Mouse (Mus musculus) myocyte (in vitro differentiated cells): ENCODE measurements around the gene Gdf11. TPM values are rescaled to one million over a fixed set of nuclear protein-coding genes. Genes with fewer than 3 reads are reported as not detected.
A peak's percentile ranks its signal among the peaks of the same experiment; 100 is the strongest.

Experiments used
- H3K27me3 ChIP-seq: one replicate; pipeline ENCODE4 v1.6.1; 2011; ENCODE audit not compliant: control insufficient read depth, insufficient read depth, insufficient read length
- H3K36me3 ChIP-seq: one replicate; pipeline ENCODE4 v1.6.1; 2011; ENCODE audit not compliant: control insufficient read depth, insufficient read depth
- H3K4me2 ChIP-seq: one replicate; pipeline ENCODE4 v1.6.1; 2011; ENCODE audit warnings: low read depth, control low read depth
- H3K4me3 ChIP-seq: one replicate; pipeline ENCODE4 v1.5.1; 2011; ENCODE audit warnings: mild to moderate bottlenecking, control low read depth, moderate library complexity
- H3K79me2 ChIP-seq: one replicate; pipeline ENCODE4 v1.6.1; 2011; ENCODE audit not compliant: control insufficient read depth, insufficient read depth
- H3ac ChIP-seq: one replicate; pipeline ENCODE4 v1.6.1; 2011; ENCODE audit not compliant: control insufficient read depth, insufficient read length
- CEBPB ChIP-seq: IDR thresholded peaks from 2 replicates; pipeline ENCODE4 v1.6.1; 2011; ENCODE audit warnings: mild to moderate bottlenecking, moderate library complexity; ENCODE audit not compliant: poor library complexity, insufficient read depth, severe bottlenecking
- E2F4 ChIP-seq: IDR thresholded peaks from one replicate; pipeline ENCODE4 v1.6.1; 2011; ENCODE audit warnings: mild to moderate bottlenecking, control low read depth, moderate library complexity; ENCODE audit not compliant: insufficient read depth
- MAX ChIP-seq: IDR thresholded peaks from one replicate; pipeline ENCODE4 v1.6.1; 2011; ENCODE audit warnings: low read depth, mild to moderate bottlenecking, control low read depth
- MYOD1 ChIP-seq, 3 experiments: IDR thresholded peaks; one replicate each; pipeline ENCODE4 v1.6.1; 2011; ENCODE audit warnings: control low read depth in 2 of 3, low read depth in 2 of 3, mild to moderate bottlenecking in 2 of 3, moderate library complexity in 1 of 3; ENCODE audit not compliant: insufficient read length in 2 of 3, control insufficient read depth in 1 of 3
- MYOG ChIP-seq, 3 experiments: IDR thresholded peaks; one replicate each; pipeline ENCODE4 v1.6.1; 2011; ENCODE audit warnings: control low read depth in 2 of 3, low read depth in 2 of 3, mild to moderate bottlenecking in 2 of 3; ENCODE audit not compliant: insufficient read length in 2 of 3, control insufficient read depth in 1 of 3, insufficient read depth in 1 of 3
- POLR2A ChIP-seq: IDR thresholded peaks from one replicate; pipeline ENCODE4 v1.6.1; 2011; ENCODE audit warnings: low read depth, mild to moderate bottlenecking, control low read depth, moderate library complexity; ENCODE audit not compliant: insufficient read length
- POLR2AphosphoS2 ChIP-seq: IDR thresholded peaks from one replicate; pipeline ENCODE4 v1.6.1; 2011; ENCODE audit warnings: low read depth, control low read depth; ENCODE audit not compliant: insufficient read length
- REST ChIP-seq: IDR thresholded peaks from one replicate; pipeline ENCODE4 v1.6.1; 2011; ENCODE audit warnings: mild to moderate bottlenecking, control low read depth, moderate library complexity; ENCODE audit not compliant: insufficient read depth, insufficient read length
- SRF ChIP-seq: IDR thresholded peaks from one replicate; pipeline ENCODE4 v1.6.1; 2011; ENCODE audit warnings: low read depth; ENCODE audit not compliant: control insufficient read depth, insufficient read length
- TCF12 ChIP-seq: IDR thresholded peaks from one replicate; pipeline ENCODE4 v1.6.1; 2011; ENCODE audit warnings: mild to moderate bottlenecking, control low read depth; ENCODE audit not compliant: poor library complexity, insufficient read depth, severe bottlenecking
- TCF3 ChIP-seq: IDR thresholded peaks from one replicate; pipeline ENCODE4 v1.6.1; 2011; ENCODE audit warnings: low read depth, control low read depth; ENCODE audit not compliant: insufficient read length
- USF1 ChIP-seq: IDR thresholded peaks from one replicate; pipeline ENCODE4 v1.6.1; 2011; ENCODE audit warnings: low read depth, mild to moderate bottlenecking, control low read depth, moderate library complexity
- polyA plus RNA-seq: library from polyadenylated mRNA; unstranded; fragments of >200 nt; fragmentation: generic; extraction: Trizol; gene quantifications from one replicate; pipeline ENCODE4 v1.2.1, GENCODE M21; 2012; ENCODE audit warnings: missing spikeins

Gdf11 gene
- polyA plus RNA-seq, 1 experiment, result 17.9 TPM

DNA sequence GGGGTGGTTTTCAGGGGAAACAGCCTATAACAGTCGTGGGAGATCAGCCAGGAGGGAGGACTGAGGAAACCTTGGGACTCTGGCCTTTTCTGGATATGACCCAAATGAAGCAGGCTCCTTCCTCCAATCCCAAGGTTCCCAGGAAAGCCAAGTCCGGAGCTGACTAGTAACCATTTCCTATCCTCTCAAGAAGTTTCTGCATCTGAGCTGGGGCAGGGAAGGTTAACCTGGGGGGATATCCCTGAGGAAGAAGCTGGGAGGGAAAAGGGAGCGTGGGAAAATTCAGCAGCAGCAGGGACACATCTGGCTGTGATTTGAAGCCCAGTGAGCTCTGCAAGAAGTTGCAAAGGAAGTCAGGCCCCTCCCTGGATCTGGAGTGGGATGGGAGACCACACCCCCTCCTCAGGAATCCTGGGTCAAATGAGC lies 29.2 kb upstream of the Gdf11 start:
- H3K27me3 ChIP-seq, result no peaks in the 10 kb centered on the region
- peak overlapping the region; percentile 34 for H3K4me3 ChIP-seq
- peaks cover 14% of the 10 kb centered on the region for H3K79me2 ChIP-seq
- peaks cover 18% of the 10 kb centered on the region for H3K36me3 ChIP-seq
- peak overlapping the region; percentile 0 for H3ac ChIP-seq
- TF ChIP-seq SRF (no peak), REST (no peak), CEBPB (no peak), TCF12 (no peak), TCF3 (no peak), POLR2AphosphoS2 (no peak), MYOG (IDR thresholded peaks at IDR 0.05; ENCODE audit: control insufficient read depth in 1 of 3, insufficient read depth in 1 of 3, insufficient read length in 2 of 3, low read depth in 2 of 3) (no peak), MAX (no peak), MYOD1 (IDR thresholded peaks at IDR 0.05; ENCODE audit: control insufficient read depth in 1 of 3, insufficient read length in 2 of 3, low read depth in 2 of 3) (no peak), USF1 (no peak), E2F4 (no peak), POLR2A (no peak)
- H3K4me2 ChIP-seq, result peak overlapping the region; percentile 92

DNA sequence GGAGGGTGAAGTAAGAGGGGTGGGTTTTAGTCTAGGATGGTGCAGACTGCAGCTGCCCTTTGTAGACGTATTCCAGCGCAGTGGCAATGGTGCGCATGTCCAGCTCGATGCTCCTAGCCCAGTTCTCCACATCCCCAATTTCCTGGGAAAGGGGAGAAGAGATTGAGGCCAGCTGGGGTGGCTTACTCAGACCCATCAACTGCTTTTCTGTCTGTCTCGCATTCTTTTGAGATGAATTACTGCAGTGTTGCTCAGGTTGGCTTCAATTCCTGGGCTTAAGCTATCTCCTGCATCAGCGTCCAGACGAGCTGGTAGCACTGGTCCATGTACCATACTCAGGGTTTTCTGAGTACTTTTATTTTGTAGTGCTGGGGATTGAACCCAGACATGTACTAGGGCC lies 28.4 kb upstream of the Gdf11 start:
- Histone ChIP-seq H3ac (peak overlapping the region; percentile 0), H3K4me2 (peak overlapping the region; percentile 92), H3K27me3 (no peaks in the 10 kb centered on the region), H3K36me3 (peaks cover 25% of the 10 kb centered on the region), H3K79me2 (peaks cover 20% of the 10 kb centered on the region), H3K4me3 (peak overlapping the region; percentile 34)
- no peak for TF ChIP-seq REST
- peak in 1 of 3 experiments; percentile 37 for TF ChIP-seq MYOD1 (IDR thresholded peaks at IDR 0.05; ENCODE audit: control insufficient read depth in 1 of 3, insufficient read length in 2 of 3, low read depth in 2 of 3)
- TF ChIP-seq CEBPB, result no peak
- no peak for TF ChIP-seq E2F4
- TF ChIP-seq SRF, result no peak
- TF ChIP-seq POLR2A, result peak; percentile 40
- TF ChIP-seq MAX, result no peak
- TF ChIP-seq POLR2AphosphoS2, result peak; percentile 82

GRCm38 (mm10) chr10:128919203-128919631 lies 27.7 kb upstream of the Gdf11 start:
- H3ac ChIP-seq, result peak overlapping the region; percentile 0
- peaks cover 20% of the 10 kb centered on the region for H3K79me2 ChIP-seq
- peaks cover 32% of the 10 kb centered on the region for H3K36me3 ChIP-seq
- peak overlapping the region; percentile 92 for H3K4me2 ChIP-seq
- TF ChIP-seq MYOD1 (IDR thresholded peaks at IDR 0.05; ENCODE audit: control insufficient read depth in 1 of 3, insufficient read length in 2 of 3, low read depth in 2 of 3) (peak in 2 of 3 experiments; percentile 22 to 28), POLR2AphosphoS2 (peak; percentile 91), MYOG (IDR thresholded peaks at IDR 0.05; ENCODE audit: control insufficient read depth in 1 of 3, insufficient read depth in 1 of 3, insufficient read length in 2 of 3, low read depth in 2 of 3) (no peak), SRF (peak; percentile 53), POLR2A (peak; percentile 50), USF1 (no peak)
- no peaks in the 10 kb centered on the region for H3K27me3 ChIP-seq
- H3K4me3 ChIP-seq, result peak overlapping the region; percentile 5

DNA sequence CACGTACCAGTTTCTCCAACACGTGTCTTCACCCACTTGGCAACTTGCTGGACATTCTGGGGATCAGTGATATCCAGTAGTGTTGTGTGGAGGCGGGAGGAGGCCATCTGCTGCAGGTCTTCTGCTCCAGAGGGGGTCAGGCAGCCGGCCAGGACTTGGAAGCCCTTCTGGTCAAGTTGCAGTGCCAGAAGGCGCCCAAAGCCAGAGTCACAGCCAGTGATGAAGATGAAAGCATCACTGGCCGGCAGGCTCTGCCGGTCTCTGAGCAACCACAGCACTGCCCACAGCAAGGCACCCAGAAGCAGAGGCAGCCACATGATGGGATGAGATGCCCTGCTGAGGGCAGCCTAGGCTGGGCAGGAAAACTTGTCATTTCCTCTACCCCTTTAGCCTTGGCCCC lies 26.7 kb upstream of the Gdf11 start:
- TF ChIP-seq REST (no peak), SRF (no peak), POLR2AphosphoS2 (peak; percentile 94), MYOG (IDR thresholded peaks at IDR 0.05; ENCODE audit: control insufficient read depth in 1 of 3, insufficient read depth in 1 of 3, insufficient read length in 2 of 3, low read depth in 2 of 3) (peak in 2 of 3 experiments; percentile 19 to 20), POLR2A (peak; percentile 82), TCF12 (no peak), MAX (no peak), USF1 (peak; percentile 34), TCF3 (no peak), MYOD1 (IDR thresholded peaks at IDR 0.05; ENCODE audit: control insufficient read depth in 1 of 3, insufficient read length in 2 of 3, low read depth in 2 of 3) (peak in 2 of 3 experiments; percentile 67 to 80), CEBPB (no peak), E2F4 (no peak)
- peaks cover 42% of the 10 kb centered on the region for H3K36me3 ChIP-seq
- H3K4me3 ChIP-seq, result peak overlapping the region; percentile 5
- H3K4me2 ChIP-seq, result peak overlapping the region; percentile 92
- H3ac ChIP-seq, result peak overlapping the region; percentile 0
- H3K79me2 ChIP-seq, result peaks cover 24% of the 10 kb centered on the region
- no peaks in the 10 kb centered on the region for H3K27me3 ChIP-seq

DNA sequence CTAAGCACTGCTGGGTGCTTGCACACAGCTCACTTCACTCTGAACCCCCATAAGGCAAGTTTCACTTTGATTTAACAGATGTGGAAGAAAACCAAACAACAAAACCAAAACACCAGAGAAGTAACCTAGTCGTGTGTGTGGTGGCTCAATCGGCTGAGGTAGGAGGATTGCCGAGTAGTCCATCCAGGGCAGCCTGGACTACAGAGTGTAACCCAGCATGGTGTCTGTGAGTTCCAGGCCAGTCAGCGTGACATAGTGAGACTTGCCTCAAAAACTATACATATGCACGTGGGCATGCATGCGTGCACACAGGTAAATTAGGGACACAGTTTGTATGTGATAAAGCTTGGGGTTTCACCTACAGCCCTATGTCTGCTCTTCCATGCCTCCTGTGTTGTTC lies 25.9 kb upstream of the Gdf11 start:
- Histone ChIP-seq H3K4me3 (peak overlapping the region; percentile 5), H3ac (no peak overlapping the region), H3K36me3 (peaks cover 47% of the 10 kb centered on the region), H3K27me3 (no peaks in the 10 kb centered on the region), H3K4me2 (peak overlapping the region; percentile 92), H3K79me2 (peaks cover 32% of the 10 kb centered on the region)
- no peak for TF ChIP-seq TCF3
- TF ChIP-seq TCF12, result no peak
- no peak for TF ChIP-seq USF1
- TF ChIP-seq SRF, result no peak
- peak; percentile 51 for TF ChIP-seq POLR2A
- TF ChIP-seq MAX, result no peak
- peak; percentile 56 for TF ChIP-seq POLR2AphosphoS2
